Mouse (Mus musculus) CH12.LX (cell line): ENCODE results near the gene C330021F23Rik.

Source experiments
- CTCF ChIP-seq, 2 experiments: IDR thresholded peaks in 1 of 2; conservative IDR thresholded peaks in 1 of 2; 2 replicates each; pipeline ENCODE4 v1.5.1; 2011 to 2012; ENCODE audit warnings: low read depth in 2 of 2, low read length in 2 of 2, improper control_type of control experiment in 1 of 2, inconsistent platforms in 1 of 2, mild to moderate bottlenecking in 1 of 2, moderate library complexity in 1 of 2
- ELF1 ChIP-seq: IDR thresholded peaks from 2 replicates; pipeline ENCODE4 v1.6.1; 2014; ENCODE audit warnings: low read depth, mild to moderate bottlenecking, inconsistent platforms, low read length, improper control_type of control experiment
- EP300 ChIP-seq: IDR thresholded peaks from 2 replicates; pipeline ENCODE4 v1.6.1; 2011; ENCODE audit warnings: low read length, improper control_type of control experiment
- MAFK ChIP-seq: IDR thresholded peaks from 2 replicates; pipeline ENCODE4 v1.6.1; 2011; ENCODE audit warnings: low read length, improper control_type of control experiment; ENCODE audit not compliant: insufficient replicate concordance
- MAX ChIP-seq: IDR thresholded peaks from 2 replicates; pipeline ENCODE4 v1.6.1; 2011; ENCODE audit warnings: low read length, improper control_type of control experiment
- MAZ ChIP-seq: IDR thresholded peaks from 2 replicates; pipeline ENCODE4 v1.6.1; 2012; ENCODE audit warnings: low read depth, mild to moderate bottlenecking, inconsistent platforms, low read length, improper control_type of control experiment, moderate library complexity
- MYC ChIP-seq: IDR thresholded peaks from 2 replicates; pipeline ENCODE4 v1.6.1; 2011; ENCODE audit warnings: low read depth, mild to moderate bottlenecking, improper control_type of control experiment, low read length
- POLR2A ChIP-seq: IDR thresholded peaks from 2 replicates; pipeline ENCODE4 v1.6.1; 2011; ENCODE audit warnings: low read depth, mild to moderate bottlenecking, improper control_type of control experiment, low read length
- POLR2AphosphoS2 ChIP-seq: IDR thresholded peaks from 2 replicates; pipeline ENCODE4 v1.6.1; 2011; ENCODE audit warnings: low read depth, low read length, improper control_type of control experiment
- TCF12 ChIP-seq: IDR thresholded peaks from 2 replicates; pipeline ENCODE4 v1.6.1; 2014; ENCODE audit warnings: low read depth, mild to moderate bottlenecking, inconsistent platforms, low read length, improper control_type of control experiment
- ZC3H11A ChIP-seq: IDR thresholded peaks from 2 replicates; pipeline ENCODE4 v1.6.1; 2012; ENCODE audit warnings: low read depth, mild to moderate bottlenecking, inconsistent platforms, low read length, improper control_type of control experiment
- ZKSCAN1 ChIP-seq: IDR thresholded peaks from 2 replicates; pipeline ENCODE4 v1.6.1; 2012; ENCODE audit warnings: low read depth, inconsistent platforms, low read length, improper control_type of control experiment, borderline replicate concordance

- no peak for TF ChIP-seq MAFK
- TF ChIP-seq POLR2A: no peak
- no peak for TF ChIP-seq EP300
- TF ChIP-seq MYC: no peak
- TF ChIP-seq ZC3H11A: no peak
- TF ChIP-seq TCF12: no peak
- TF ChIP-seq CTCF (conservative IDR thresholded peaks at IDR 0.05 in 1 of 2, IDR thresholded peaks at IDR 0.05 in 1 of 2; ENCODE audit: low read depth in 2 of 2, low read length in 2 of 2): no peak
- TF ChIP-seq ZKSCAN1: no peak
- TF ChIP-seq MAX: no peak
- TF ChIP-seq POLR2AphosphoS2: no peak
- no peak for TF ChIP-seq ELF1
- no peak for TF ChIP-seq MAZ
Measured at GRCm38 (mm10) chr8:3593470-3593869, 25.7 kb downstream of the C330021F23Rik start.
